Mouse (Mus musculus): ENCODE measurements around the gene 4930590J08Rik. TPM values are rescaled to one million over a fixed set of nuclear protein-coding genes. Genes with fewer than 3 reads are reported as not detected.

Gene 4930590J08Rik
- polyA plus RNA-seq (2014; fragmentation: Illumina TruSeq; extraction: RNeasy Lipid Tissue Mini Kit (QIAGEN cat#74804); ENCODE audit: low read depth, low replicate concordance) = 0.88 TPM

DNA sequence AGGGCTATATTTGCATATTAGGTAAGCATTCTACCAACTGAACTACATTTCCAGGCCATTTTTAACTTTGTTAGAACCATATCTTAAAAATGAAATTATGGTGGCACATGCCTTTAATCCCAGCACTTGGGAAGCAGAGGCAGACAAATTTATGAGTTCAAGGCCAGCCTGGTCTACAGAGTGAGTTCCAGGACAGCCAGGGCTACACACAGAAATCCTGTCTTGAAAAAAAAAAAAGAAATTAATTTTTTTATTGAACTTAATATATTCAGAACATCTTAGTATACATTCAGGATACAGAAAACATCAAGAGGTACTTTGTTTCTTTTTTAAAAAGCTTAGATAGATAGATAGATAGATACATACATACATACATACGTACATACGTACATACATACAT lies at the start of gene 4930590J08Rik:
Gene 4930590J08Rik (plus strand): TSS at position 301 of the 400 bp plus-strand sequence.

GRCm38 (mm10) chr6:91877885-91878651 lies 24.5 kb upstream of the 4930590J08Rik start, which contains the start of gene Ccdc174:
Ccdc174 (plus strand) TSS chr6:91878053.

DNA sequence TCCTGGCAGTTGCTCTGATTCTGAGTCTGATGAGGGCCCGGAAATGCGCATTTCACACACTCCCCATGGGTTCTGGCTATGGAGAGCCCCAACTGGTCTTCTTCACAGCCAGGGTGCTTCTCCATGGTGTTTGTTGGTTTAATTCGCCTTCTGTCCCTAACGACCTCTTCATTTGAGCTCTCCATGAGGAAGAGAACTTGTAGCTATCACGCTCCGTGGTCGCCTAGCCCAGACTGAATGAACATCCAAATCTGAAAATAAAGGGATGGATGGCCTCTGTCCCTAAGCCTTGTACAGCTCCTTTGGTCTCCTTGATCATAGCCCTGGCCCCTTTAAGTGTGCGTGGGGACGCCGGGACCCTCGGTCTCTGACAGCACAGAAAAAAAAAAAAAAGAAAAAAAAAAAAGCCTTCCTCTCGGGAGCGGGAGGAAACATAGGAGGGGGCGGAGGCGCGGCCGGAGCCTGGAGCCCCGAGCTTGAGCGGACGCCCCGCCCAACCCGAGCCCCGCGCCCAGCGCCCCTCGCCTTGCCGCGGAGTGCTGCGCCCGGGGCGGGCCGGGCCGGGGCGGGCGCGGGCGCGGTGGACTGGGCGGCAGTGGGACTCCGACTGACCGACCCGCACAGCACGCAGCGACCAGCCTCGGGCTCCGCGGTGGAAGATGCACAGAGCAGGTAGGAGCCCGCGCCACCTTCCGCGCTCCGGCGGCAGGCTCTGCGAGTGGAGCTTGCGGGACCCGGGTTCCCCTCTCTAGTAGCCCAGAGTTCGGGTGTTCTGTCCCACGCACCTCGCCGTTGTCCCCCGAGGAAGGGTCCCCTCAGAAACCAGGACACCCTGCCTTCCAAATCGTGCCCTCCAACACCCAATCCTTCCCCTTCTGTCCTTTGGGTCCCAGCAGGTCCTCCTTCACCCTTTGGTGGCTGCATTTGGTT lies 76.0 kb downstream of the 4930590J08Rik start, which contains the start of gene Fgd5:
Gene Fgd5 (plus strand): TSS at position 508 of the 930 bp plus-strand sequence.

Other genes with a start within 250 kb of the 4930590J08Rik start
- gene Slc6a6, start 218.8 kb upstream of the 4930590J08Rik start, polyA plus RNA-seq (2014; fragmentation: Illumina TruSeq; extraction: RNeasy Lipid Tissue Mini Kit (QIAGEN cat#74804); ENCODE audit: low read depth, low replicate concordance) = 63.5 TPM
- not detected for gene Grip2, start 75.6 kb upstream of the 4930590J08Rik start, polyA plus RNA-seq (2014; fragmentation: Illumina TruSeq; extraction: RNeasy Lipid Tissue Mini Kit (QIAGEN cat#74804); ENCODE audit: low read depth, low replicate concordance)
- gene Ccdc174, start 24.8 kb upstream of the 4930590J08Rik start, polyA plus RNA-seq (2014; fragmentation: Illumina TruSeq; extraction: RNeasy Lipid Tissue Mini Kit (QIAGEN cat#74804); ENCODE audit: low read depth, low replicate concordance) = 115 TPM
- gene Fgd5, start 76.1 kb downstream of the 4930590J08Rik start, polyA plus RNA-seq (2014; fragmentation: Illumina TruSeq; extraction: RNeasy Lipid Tissue Mini Kit (QIAGEN cat#74804); ENCODE audit: low read depth, low replicate concordance) = 5.0 TPM
- gene Nr2c2, start 188.6 kb downstream of the 4930590J08Rik start, polyA plus RNA-seq (2014; fragmentation: Illumina TruSeq; extraction: RNeasy Lipid Tissue Mini Kit (QIAGEN cat#74804); ENCODE audit: low read depth, low replicate concordance) = 53.1 TPM